Mouse (Mus musculus): ENCODE measurements around the gene Mad2l1bp. TPM values are rescaled to one million over a fixed set of nuclear protein-coding genes. Genes with fewer than 3 reads are reported as not detected.
A peak's percentile ranks its signal among the peaks of the same experiment; 100 is the strongest.

Gene Mad2l1bp
- total and polyA plus RNA-seq, 3 experiments = 9.7 to 19.3 (median 16.3) TPM

GRCm38 (mm10) chr17:46154336-46154735 is 983 bp upstream of the Mad2l1bp start:
- Histone ChIP-seq H3K79me2 (replicated peaks; ENCODE audit: control insufficient read depth, extremely low read depth, insufficient read depth, poor library complexity, severe bottlenecking) (peaks cover 16% of the 10 kb centered on the region), H3K27ac (ENCODE audit: insufficient read depth, low read depth) (no peak overlapping the region), H3K4me3 (replicated peaks in 1 of 3; ENCODE audit: low read depth in 2 of 3, low read length in 2 of 3, poor library complexity in 1 of 3) (no peak overlapping the region)

DNA sequence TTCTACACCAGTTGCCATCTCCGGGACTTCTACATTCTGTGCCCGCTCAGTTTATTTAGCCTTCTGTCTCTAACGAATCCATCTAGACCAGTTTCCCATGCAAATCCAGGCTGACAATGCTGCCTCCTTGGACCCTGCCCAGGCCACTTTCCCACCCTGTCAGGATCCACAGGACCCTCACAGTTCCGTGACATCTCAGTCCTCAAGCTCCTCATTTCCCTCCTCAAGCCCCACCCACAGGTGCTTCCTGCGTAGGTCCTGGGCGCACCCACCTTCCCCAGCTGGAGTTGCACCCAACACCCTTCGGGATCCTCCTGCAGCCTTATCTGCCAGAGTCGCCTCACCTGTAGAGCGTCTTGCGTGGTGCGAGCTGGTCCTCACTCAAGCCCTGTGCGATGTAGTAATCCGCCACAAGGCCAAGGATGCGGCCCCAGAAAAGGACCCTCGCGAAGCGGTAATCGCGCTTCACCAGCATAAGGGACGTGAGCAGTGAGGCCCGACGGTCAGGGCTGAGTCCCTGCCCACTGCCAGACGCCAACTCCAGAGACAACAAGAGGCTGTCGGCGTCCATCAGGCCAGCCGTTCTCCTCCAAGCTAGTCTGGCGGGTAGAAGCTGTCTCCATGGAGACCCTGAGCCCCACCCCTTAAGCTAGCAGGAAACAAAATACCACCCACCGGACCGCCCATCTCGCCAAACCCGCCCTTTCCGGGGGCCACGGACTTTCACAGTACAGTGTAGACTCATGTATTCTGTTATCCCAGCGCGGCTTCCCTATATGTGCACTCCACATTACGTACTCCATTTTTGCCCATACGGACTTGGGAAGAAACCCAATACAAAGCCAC is 9.6 kb downstream of the Mad2l1bp start, which contains the start of gene Rsph9:
Gene Rsph9 (minus strand): TSS at position 639 of the 846 bp plus-strand sequence.
- no peak for DNase-seq (ENCODE audit: extremely low read depth)
- TF ChIP-seq MXI1 (IDR thresholded peaks at IDR 0.05; ENCODE audit: low read depth, low read length) (0 out of 2 replicates have a peak, but pooled peaks have one; percentile 46), USF2 (conservative IDR thresholded peaks at IDR 0.05; ENCODE audit: low read depth, low read length) (no peak), ETS1 (conservative IDR thresholded peaks at IDR 0.05; ENCODE audit: low read depth, low read length) (no peak), MAZ (IDR thresholded peaks at IDR 0.05; ENCODE audit: low read depth, low read length) (peak; percentile 91), USF1 (IDR thresholded peaks at IDR 0.05; ENCODE audit: low read depth, low read length) (no peak), HCFC1 (IDR thresholded peaks at IDR 0.05; ENCODE audit: low read depth, low read length) (peak; percentile 25; the same call in 1 of the 2 replicates), ZNF384 (IDR thresholded peaks at IDR 0.05; ENCODE audit: low read depth, low read length) (no peak), MEF2A (IDR thresholded peaks at IDR 0.05; ENCODE audit: borderline replicate concordance, low read depth, low read length) (peak; percentile 13; the same call in 1 of the 2 replicates), NELFE (IDR thresholded peaks at IDR 0.05; ENCODE audit: low read depth, low read length) (peak; percentile 55), ELF1 (IDR thresholded peaks at IDR 0.05; ENCODE audit: low read depth, low read length) (peak; percentile 59; the same call in 1 of the 2 replicates), SIN3A (IDR thresholded peaks at IDR 0.05; ENCODE audit: low read length) (peak; percentile 49), MYC (IDR thresholded peaks at IDR 0.05; ENCODE audit: low read depth, low read length) (no peak), POLR2A (IDR thresholded peaks at IDR 0.05; ENCODE audit: low read depth, low read length) (peak; percentile 65), TCF12 (IDR thresholded peaks at IDR 0.05; ENCODE audit: low read depth, low read length) (0 out of 2 replicates have a peak, but pooled peaks have one; percentile 23), POLR2AphosphoS2 (IDR thresholded peaks at IDR 0.05; ENCODE audit: low read depth, low read length) (no peak), EP300 (IDR thresholded peaks at IDR 0.05; ENCODE audit: low read length) (no peak), CTCF (conservative IDR thresholded peaks at IDR 0.05 in 1 of 2, IDR thresholded peaks at IDR 0.05 in 1 of 2; ENCODE audit: low read depth in 2 of 2, low read length in 2 of 2) (no peak), ZKSCAN1 (IDR thresholded peaks at IDR 0.05; ENCODE audit: borderline replicate concordance, low read depth, low read length) (no peak), RCOR1 (conservative IDR thresholded peaks at IDR 0.05; ENCODE audit: low read depth, low read length) (no peak), MAX (IDR thresholded peaks at IDR 0.05; ENCODE audit: low read length) (no peak)
- Histone ChIP-seq H3K27me3 (replicated peaks) (no peaks in the 10 kb centered on the region), H3K36me3 (replicated peaks in 1 of 2; ENCODE audit: control insufficient read depth in 1 of 2, insufficient read depth in 1 of 2, low read length in 1 of 2) (peaks cover 22 to 42% of the 10 kb centered on the region in 2 experiments), H3K9ac (ENCODE audit: insufficient read depth, low read depth) (peak within 1 kb of the TSS; percentile 30), H3K4me3 (replicated peaks in 1 of 3; ENCODE audit: low read depth in 2 of 3, low read length in 2 of 3, poor library complexity in 1 of 3) (peak within 1 kb of the TSS in 2 of 3 experiments; percentile 35 to 48), H3K27ac (ENCODE audit: insufficient read depth, low read depth) (no peak within 1 kb of the TSS), H3K79me2 (replicated peaks; ENCODE audit: control insufficient read depth, extremely low read depth, insufficient read depth, poor library complexity, severe bottlenecking) (no peaks in the 10 kb centered on the region), H3K9me3 (replicated peaks; ENCODE audit: low read length) (no peaks in the 10 kb centered on the region), H3K4me2 (ENCODE audit: insufficient read depth, low read depth, poor library complexity, severe bottlenecking) (peak within 1 kb of the TSS; percentile 49; the same call in 1 of the 2 replicates), H3K4me1 (ENCODE audit: control insufficient read depth in 1 of 2, insufficient read depth in 2 of 2) (no peaks in the 10 kb centered on the region)
- in situ Hi-C loops (cut with MboI; ENCODE audit: low pct_ligation_motif_present, low pct_unique_long_range_greater_than_20kb, low sequenced_read_pairs) = no loop called here
- dilution Hi-C loops (cut with MboI; ENCODE audit: extremely low pct_ligation_motif_present, extremely low pct_unique_long_range_greater_than_20kb, low sequenced_read_pairs) = no loop called here

More at GRCm38 (mm10) chr17:46154336-46154735, 983 bp upstream of the Mad2l1bp start:
- no peaks in the 10 kb centered on the region for H3K9me3 ChIP-seq (replicated peaks; ENCODE audit: low read length)
- H3K36me3 ChIP-seq (replicated peaks in 1 of 2; ENCODE audit: control insufficient read depth in 1 of 2, insufficient read depth in 1 of 2, low read length in 1 of 2) = peaks cover 3 to 7% of the 10 kb centered on the region in 2 experiments
- no peaks in the 10 kb centered on the region for H3K27me3 ChIP-seq (replicated peaks)
- TF ChIP-seq SIN3A (IDR thresholded peaks at IDR 0.05; ENCODE audit: low read length) = no peak
- TF ChIP-seq MAZ (IDR thresholded peaks at IDR 0.05; ENCODE audit: low read depth, low read length) = no peak
- no peak for TF ChIP-seq USF2 (conservative IDR thresholded peaks at IDR 0.05; ENCODE audit: low read depth, low read length)
- TF ChIP-seq EP300 (IDR thresholded peaks at IDR 0.05; ENCODE audit: low read length) = no peak
- no peak for TF ChIP-seq MAFK (IDR thresholded peaks at IDR 0.05; ENCODE audit: insufficient replicate concordance, low read length)
- TF ChIP-seq PAX5 (IDR thresholded peaks at IDR 0.05; ENCODE audit: low read length) = no peak
- TF ChIP-seq E2F4 (IDR thresholded peaks at IDR 0.05; ENCODE audit: insufficient replicate concordance, low read depth, low read length) = no peak
- no peak for TF ChIP-seq MYC (IDR thresholded peaks at IDR 0.05; ENCODE audit: low read depth, low read length)
- in situ Hi-C loops (cut with MboI; ENCODE audit: low pct_ligation_motif_present, low pct_unique_long_range_greater_than_20kb, low sequenced_read_pairs) = no loop called here
- no peak for DNase-seq (ENCODE audit: extremely low read depth)
- H3K4me1 ChIP-seq (ENCODE audit: control insufficient read depth in 1 of 2, insufficient read depth in 2 of 2) = peaks cover 3 to 25% of the 10 kb centered on the region in 2 experiments; a peak in 3 of 4 replicates
- no peak overlapping the region for H3K9ac ChIP-seq (ENCODE audit: insufficient read depth, low read depth)
- no peak overlapping the region for H3K4me2 ChIP-seq (ENCODE audit: insufficient read depth, low read depth, poor library complexity, severe bottlenecking)
- dilution Hi-C loops (cut with MboI; ENCODE audit: extremely low pct_ligation_motif_present, extremely low pct_unique_long_range_greater_than_20kb, low sequenced_read_pairs) = no loop called here

All from CH12.LX (cell line).